Comparison of ENCODE assay signal across 8 mouse cellular contexts in the genomic region with DNA sequence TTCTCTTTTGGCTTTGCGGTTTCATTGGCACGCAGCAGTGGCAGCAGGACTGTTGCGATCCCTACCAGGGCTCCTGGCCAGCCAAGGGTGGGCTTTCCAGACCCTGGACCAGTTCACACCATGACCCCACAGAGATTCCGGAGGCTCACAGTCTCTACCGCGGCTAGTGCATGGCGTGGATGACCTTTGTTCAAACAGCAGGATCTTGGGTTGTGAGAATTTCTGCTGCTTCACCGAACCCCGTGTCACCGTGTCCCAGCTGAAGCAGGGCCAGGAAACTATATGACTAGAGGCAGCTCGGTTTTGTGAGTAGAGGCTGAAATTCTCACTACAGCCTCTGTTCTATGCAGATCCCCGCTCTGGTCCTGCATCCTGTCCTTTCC. TPM values are rescaled to one million over a fixed set of nuclear protein-coding genes. Genes with fewer than 3 reads are reported as not detected.
DNase-seq lines count a peak whose midpoint lies in the region; ATAC-seq and TF ChIP-seq lines count a peak whose summit lies in the region.

No protein-coding gene starts in this region.

- H3K4me3 ChIP-seq in embryonic facial prominence, embryonic 13.5 days: peak overlapping the region; percentile 30
- H3K4me3 ChIP-seq in limb, embryonic 10.5 days: no peak overlapping the region
- H3K4me3 ChIP-seq in stomach, postnatal 0 days (ENCODE audit: low read depth, low read length): peak overlapping the region; percentile 24

- intact Hi-C loops in left cerebral cortex, postnatal 10 days (cut with DNase I): no loop called here
- intact Hi-C loops in left cerebral cortex, postnatal 14 days (cut with DNase I): no loop called here

- no peaks in the 10 kb centered on the region for H3K9me3 ChIP-seq in embryonic facial prominence, embryonic 13.5 days
- H3K9me3 ChIP-seq in limb, embryonic 10.5 days (replicated peaks): no peaks in the 10 kb centered on the region
- H3K9me3 ChIP-seq in stomach, postnatal 0 days (ENCODE audit: control insufficient read depth, low read length): no peaks in the 10 kb centered on the region

- H3K36me3 ChIP-seq in embryonic facial prominence, embryonic 13.5 days: no peaks in the 10 kb centered on the region
- H3K36me3 ChIP-seq in limb, embryonic 10.5 days: no peaks in the 10 kb centered on the region
- H3K36me3 ChIP-seq in stomach, postnatal 0 days (ENCODE audit: control insufficient read depth, insufficient read depth, low read length): no peaks in the 10 kb centered on the region

- 43% methylated on average over 12 of the region's 12 CpGs for WGBS in embryonic facial prominence, embryonic 13.5 days
- 86% methylated on average over 12 of the region's 12 CpGs for WGBS in limb, embryonic 10.5 days
- WGBS in stomach, postnatal 0 days: 48% methylated on average over 12 of the region's 12 CpGs

- H3K9ac ChIP-seq in embryonic facial prominence, embryonic 13.5 days: peak overlapping the region; percentile 65
- H3K9ac ChIP-seq in stomach, postnatal 0 days (ENCODE audit: low read length): peak overlapping the region; percentile 61

- peak overlapping the region; percentile 88 for H3K27ac ChIP-seq in embryonic facial prominence, embryonic 13.5 days
- H3K27ac ChIP-seq in limb, embryonic 10.5 days: peak overlapping the region; percentile 65; the same call in 1 of the 2 replicates
- H3K27ac ChIP-seq in stomach, postnatal 0 days (replicated peaks): peak overlapping the region; percentile 61; the same call in 1 of the 2 replicates

- no peak for ATAC-seq in embryonic facial prominence, embryonic 13.5 days (ENCODE audit: insufficient number of reproducible peaks, insufficient read depth, low FRiP score, low TSS enrichment, low read depth)
- 0 out of 2 replicates have a peak, but pooled peaks have one; percentile 21 for ATAC-seq in stomach, postnatal 0 days (ENCODE audit: low FRiP score, low TSS enrichment)

- no peaks in the 10 kb centered on the region for H3K27me3 ChIP-seq in embryonic facial prominence, embryonic 13.5 days
- no peaks in the 10 kb centered on the region for H3K27me3 ChIP-seq in limb, embryonic 10.5 days (ENCODE audit: low read depth, poor library complexity, severe bottlenecking)
- no peaks in the 10 kb centered on the region for H3K27me3 ChIP-seq in stomach, postnatal 0 days (ENCODE audit: control insufficient read depth, insufficient read depth, low read length)

- TF ChIP-seq CTCF in stomach, postnatal 0 days (IDR thresholded peaks at IDR 0.05; ENCODE audit: low read depth): no peak

- peaks cover 34% of the 10 kb centered on the region for H3K4me1 ChIP-seq in embryonic facial prominence, embryonic 13.5 days
- peaks cover 25% of the 10 kb centered on the region for H3K4me1 ChIP-seq in limb, embryonic 10.5 days
- H3K4me1 ChIP-seq in stomach, postnatal 0 days (replicated peaks; ENCODE audit: control insufficient read depth, insufficient read depth): no peaks in the 10 kb centered on the region

- H3K4me2 ChIP-seq in embryonic facial prominence, embryonic 13.5 days: peak overlapping the region; percentile 55
- peak overlapping the region; percentile 47 for H3K4me2 ChIP-seq in stomach, postnatal 0 days (replicated peaks; ENCODE audit: low read depth)

- peak; percentile 5 to 35 for DNase-seq in left cerebral cortex, postnatal 10 days (ENCODE audit: extremely low spot score in 1 of 2, low spot score in 2 of 2)
- DNase-seq in left cerebral cortex, postnatal 14 days (ENCODE audit: low spot score in 2 of 2): no peak
- DNase-seq in heart, postnatal 4 days: peak; percentile 11
- DNase-seq in limb, embryonic 10.5 days (ENCODE audit: low spot score): no peak
- no peak for DNase-seq in stomach, postnatal 0 days (ENCODE audit: low spot score)
- no peak for DNase-seq in cerebellum, adult 9-11 months
- DNase-seq in layer of hippocampus, adult 9-11 months: no peak

- TF ChIP-seq EP300 in stomach, postnatal 0 days (optimal IDR thresholded peaks at IDR 0.05): no peak

RNA-seq across cellular contexts. Expression of gene Fmo1, which starts 7.7 kb away (rescaled TPM):
- 10 to 100 TPM; 24.3 to 26.8 TPM for total RNA-seq in left cerebral cortex, postnatal 10 days (2021)
- 10 to 100 TPM; 21.1 to 22.2 TPM for total RNA-seq in left cerebral cortex, postnatal 14 days (2021)
- polyA plus RNA-seq in embryonic facial prominence, embryonic 13.5 days (2015; fragmentation: Nextera tagmentation; extraction: Ambion mirVana): 21.3 and 35.1 TPM in 2 replicates
- total RNA-seq in heart, postnatal 4 days (2021): 10 to 100 TPM; 18.7 to 20.9 TPM
- polyA plus RNA-seq in limb, embryonic 10.5 days (2016; fragmentation: Nextera tagmentation; extraction: Ambion mirVana): 1.6 and 2.1 TPM in 2 replicates
- 14.7 and 18.3 TPM in 2 replicates for polyA plus RNA-seq in stomach, postnatal 0 days (2015; fragmentation: Nextera tagmentation; extraction: Ambion mirVana)

RNA-seq across cellular contexts. Expression of gene Fmo2, which starts 39.8 kb away (rescaled TPM):
- under 1 TPM; 0.45 to 0.99 TPM for total RNA-seq in left cerebral cortex, postnatal 10 days (2021)
- 1 to 10 TPM in 1 of 2 experiments, under 1 TPM in 1; 0.66 to 1.7 TPM for total RNA-seq in left cerebral cortex, postnatal 14 days (2021)
- 2.8 and 3.3 TPM in 2 replicates for polyA plus RNA-seq in embryonic facial prominence, embryonic 13.5 days (2015; fragmentation: Nextera tagmentation; extraction: Ambion mirVana)
- 10 to 100 TPM in 1 of 2 experiments, 1 to 10 TPM in 1; 7.9 to 11.9 TPM for total RNA-seq in heart, postnatal 4 days (2021)
- 0.08 TPM in 1 of 2 replicates, not detected in the other for polyA plus RNA-seq in limb, embryonic 10.5 days (2016; fragmentation: Nextera tagmentation; extraction: Ambion mirVana)
- polyA plus RNA-seq in stomach, postnatal 0 days (2015; fragmentation: Nextera tagmentation; extraction: Ambion mirVana): 16.4 and 17.7 TPM in 2 replicates

RNA-seq across cellular contexts. Expression of gene Fmo4, which starts 45.0 kb away (rescaled TPM):
- not detected for total RNA-seq in left cerebral cortex, postnatal 10 days (2021)
- under 1 TPM; 0.13 to 0.19 TPM for total RNA-seq in left cerebral cortex, postnatal 14 days (2021)
- 0.46 and 0.67 TPM in 2 replicates for polyA plus RNA-seq in embryonic facial prominence, embryonic 13.5 days (2015; fragmentation: Nextera tagmentation; extraction: Ambion mirVana)
- total RNA-seq in heart, postnatal 4 days (2021): under 1 TPM in 1 of 2 experiments, not detected in 1; 0.55 TPM
- polyA plus RNA-seq in limb, embryonic 10.5 days (2016; fragmentation: Nextera tagmentation; extraction: Ambion mirVana): 0.08 TPM in 1 of 2 replicates, not detected in the other
- 0.51 and 0.62 TPM in 2 replicates for polyA plus RNA-seq in stomach, postnatal 0 days (2015; fragmentation: Nextera tagmentation; extraction: Ambion mirVana)

Comparison
In these comparisons a context has a peak if more than half of its experiments do, and no peak if none do; other contexts are left out.
1. DNase-seq: peak in left cerebral cortex, postnatal 10 days (2 of 2) and heart, postnatal 4 days (single experiment); none in left cerebral cortex, postnatal 14 days (0 of 2), limb, embryonic 10.5 days (single experiment), stomach, postnatal 0 days (single experiment), cerebellum, adult 9-11 months (single experiment) and layer of hippocampus, adult 9-11 months (single experiment).
2. Peak in every context shown above with its lines, with median percentiles within 50 percentile points of each other: H3K27ac ChIP-seq.